Mouse (Mus musculus) spleen, postnatal 36 days (tissue): Measurements from ENCODE around the gene Zfp652.

Experiments used
- DNase-seq, 2 experiments: peaks; one replicate each; pipeline ENCODE4 v3.0.0; 2022; ENCODE audit warnings: low spot score in 2 of 2, mixed read lengths in 1 of 2

Zfp652 gene

GRCm38 (mm10) chr11:95768244-95768643 is 55.8 kb downstream of the Zfp652 start:
- no peak for DNase-seq

- DNase-seq = no peak
Observed at GRCm38 (mm10) chr11:95769208-95769607, 56.7 kb downstream of the Zfp652 start.

- DNase-seq = no peak
Observed at GRCm38 (mm10) chr11:95770720-95771364, 58.4 kb downstream of the Zfp652 start.

GRCm38 (mm10) chr11:95771665-95772064 is 59.2 kb downstream of the Zfp652 start:
- no peak for DNase-seq

DNA sequence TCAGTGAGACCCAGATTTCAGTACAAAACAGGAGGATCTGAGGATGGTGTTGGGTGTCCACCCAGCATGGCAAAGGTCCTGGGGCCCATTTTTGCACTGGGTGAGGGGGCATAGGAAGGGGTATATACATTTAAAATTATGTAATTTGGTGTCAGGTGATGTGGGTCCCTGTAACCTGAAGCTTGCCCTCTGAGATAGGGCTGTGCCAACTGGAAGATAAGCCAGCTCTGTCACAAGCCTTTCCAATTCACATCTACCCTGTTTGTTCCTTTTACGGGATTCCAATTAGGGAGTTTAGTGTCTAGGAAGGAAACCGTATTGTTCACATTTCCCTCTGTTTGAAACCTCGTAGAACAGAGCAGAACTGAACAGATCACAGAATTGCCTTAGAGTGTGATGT is 60.8 kb downstream of the Zfp652 start:
- DNase-seq = no peak

- DNase-seq = peak; percentile 29 to 51
Observed at GRCm38 (mm10) chr11:95777323-95778297, 65.1 kb downstream of the Zfp652 start.

DNA sequence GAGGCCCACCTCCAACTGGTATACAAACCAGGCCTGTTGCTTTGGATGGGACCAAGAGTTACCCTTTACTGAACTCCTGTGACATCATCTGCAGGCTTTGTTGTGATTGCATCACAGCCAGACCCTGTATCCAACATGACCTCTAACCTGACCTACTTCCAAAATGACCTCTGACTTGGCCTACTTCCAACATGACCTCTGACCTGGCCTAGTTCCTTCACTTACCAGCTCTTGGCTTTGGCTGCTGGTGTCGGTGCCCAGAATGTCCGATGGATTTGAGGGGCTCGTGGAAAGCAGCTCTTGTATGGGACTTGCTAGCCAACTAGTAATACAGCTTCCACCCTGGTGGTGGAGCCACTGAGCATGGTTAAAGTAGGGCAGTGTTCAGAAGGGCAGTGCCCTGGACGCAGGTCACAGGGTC is 66.4 kb downstream of the Zfp652 start:
- no peak for DNase-seq

- DNase-seq = no peak
Observed at GRCm38 (mm10) chr11:95779366-95779765, 66.9 kb downstream of the Zfp652 start.

GRCm38 (mm10) chr11:95780480-95780879 is 68.0 kb downstream of the Zfp652 start:
- no peak for DNase-seq

GRCm38 (mm10) chr11:95781557-95781956 is 69.1 kb downstream of the Zfp652 start:
- no peak for DNase-seq

GRCm38 (mm10) chr11:95783457-95783856 is 71.0 kb downstream of the Zfp652 start:
- DNase-seq = no peak

DNA sequence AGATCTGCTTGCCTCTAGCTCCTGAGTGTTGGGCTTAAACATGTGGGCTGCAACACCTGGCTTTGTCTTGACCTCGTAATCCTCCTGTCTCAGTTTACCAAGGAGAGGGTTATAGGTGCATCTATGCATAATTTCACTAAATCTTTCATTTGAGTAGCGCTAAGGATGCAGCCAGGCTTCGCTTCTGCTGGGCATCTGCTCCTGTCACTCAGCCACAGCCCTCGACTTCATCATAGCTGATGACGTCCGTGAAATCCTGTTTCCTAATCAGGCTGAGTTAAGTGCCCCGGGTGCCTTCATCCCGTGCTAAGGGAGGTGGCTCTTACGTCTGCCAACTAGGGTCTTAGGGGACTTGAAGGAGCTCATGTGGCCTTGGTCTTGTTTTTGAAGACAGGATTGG is 71.5 kb downstream of the Zfp652 start:
- no peak for DNase-seq

- no peak for DNase-seq
Observed at GRCm38 (mm10) chr11:95785675-95786074, 73.2 kb downstream of the Zfp652 start.

- DNase-seq = no peak
Observed at GRCm38 (mm10) chr11:95786511-95786910, 74.0 kb downstream of the Zfp652 start.

DNA sequence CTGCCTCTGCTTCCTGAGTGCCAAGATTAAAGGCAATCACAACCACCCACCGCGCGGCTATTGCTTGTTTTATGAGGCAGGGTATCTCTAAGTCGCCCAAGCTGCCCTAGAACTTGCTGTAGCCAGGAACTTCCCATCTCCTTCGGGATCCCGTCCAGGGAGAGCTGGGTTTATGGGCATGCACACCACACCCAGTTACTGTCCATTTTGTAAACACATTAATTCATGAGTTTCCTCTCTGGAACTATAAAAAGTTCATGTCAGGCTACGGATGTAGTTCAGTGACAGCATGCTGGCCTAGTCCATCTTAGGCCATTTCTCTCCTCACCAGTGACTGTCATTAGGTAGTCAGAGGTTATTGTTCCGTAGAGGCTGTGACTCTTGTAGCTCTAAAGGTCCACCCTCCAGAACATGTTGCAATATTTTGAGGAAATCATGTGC is 77.0 kb downstream of the Zfp652 start:
- no peak for DNase-seq

GRCm38 (mm10) chr11:95791787-95792186 is 79.3 kb downstream of the Zfp652 start:
- no peak for DNase-seq

GRCm38 (mm10) chr11:95792950-95793509 is 80.6 kb downstream of the Zfp652 start:
- DNase-seq = peak; percentile 5 to 28

- DNase-seq = no peak
Observed at GRCm38 (mm10) chr11:95794201-95794600, 81.7 kb downstream of the Zfp652 start.

DNA sequence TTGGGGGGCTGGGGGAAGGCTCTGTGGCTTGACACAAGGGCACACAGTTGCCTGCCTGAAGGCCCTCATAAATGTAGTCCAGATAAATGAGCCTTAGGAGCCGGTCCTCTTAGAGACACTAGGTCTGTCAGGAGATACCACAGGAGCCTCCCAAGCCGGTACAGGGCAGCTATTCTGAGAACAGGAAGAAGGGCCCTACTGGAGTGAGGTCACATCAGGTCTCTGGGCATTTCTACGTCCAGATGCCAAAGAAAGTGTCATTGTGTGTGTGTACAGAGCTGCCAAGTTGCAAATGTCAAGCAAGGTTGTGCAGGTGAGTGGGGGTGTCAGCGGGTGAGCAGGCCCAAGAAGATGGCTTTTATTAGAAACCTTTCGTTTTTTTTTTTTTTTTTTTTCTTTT is 83.1 kb downstream of the Zfp652 start:
- DNase-seq = no peak

- DNase-seq = peak; percentile 34 to 48
Observed at GRCm38 (mm10) chr11:95805010-95805409, 92.5 kb downstream of the Zfp652 start.

DNA sequence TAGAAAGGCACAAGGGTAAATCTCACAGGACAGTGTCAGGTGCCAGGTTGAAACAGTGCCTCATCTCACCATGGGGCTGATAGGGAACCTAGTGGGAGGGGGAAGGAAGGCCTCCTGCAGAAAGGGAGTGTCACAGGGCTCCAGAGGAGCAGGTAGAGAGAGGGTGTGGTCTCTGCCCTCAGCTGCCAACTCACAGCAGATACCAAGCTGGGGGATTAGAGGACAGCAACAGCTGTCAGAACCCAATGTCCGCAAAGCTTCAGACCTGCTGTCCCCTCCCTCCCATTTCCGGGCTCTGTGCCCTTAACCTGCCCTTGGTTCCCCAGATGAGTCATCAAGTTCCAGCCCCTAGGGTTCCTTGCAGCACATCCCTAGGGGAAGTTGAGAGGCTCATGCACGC is 93.1 kb downstream of the Zfp652 start:
- peak; percentile 36 to 59 for DNase-seq

GRCm38 (mm10) chr11:95807884-95808283 is 95.4 kb downstream of the Zfp652 start:
- DNase-seq = no peak
